Comparison of ENCODE assay signal across 13 mouse cellular contexts in genomic region chr3:58120051-58120450, GRCm38 (mm10).
"Had no signal": no experiment of that assay in that cellular context is flagged by ENCODE, and none has a peak within 500 bp of the region (broad histone marks: within the 10 kb centered on the region; RNA-seq: fewer than 3 reads in every experiment).

No protein-coding gene starts in this region.

- H3K27ac ChIP-seq: midbrain, embryonic 12.5 days; neural tube, embryonic 12.5 days had no signal

- H3K27me3 ChIP-seq: megakaryocyte, embryonic 14.5 days; midbrain, embryonic 12.5 days; neural tube, embryonic 12.5 days had no signal

- H3K36me3 ChIP-seq: midbrain, embryonic 12.5 days; neural tube, embryonic 12.5 days had no signal

- H3K9ac ChIP-seq: lung, embryonic 14.5 days; midbrain, embryonic 12.5 days; neural tube, embryonic 12.5 days had no signal

- DNase-seq: lung, adult 18-20 months; lung, embryonic 14.5 days; lung, postnatal 10 days; lung, postnatal 4 days; midbrain, embryonic 14.5 days; right cerebral cortex, postnatal 14 days; spleen, adult 18-20 months; thymus, adult 18-20 months; thymus, postnatal 14 days; thymus, postnatal 36 days had no signal

- H3K4me2 ChIP-seq: lung, embryonic 14.5 days; midbrain, embryonic 12.5 days; neural tube, embryonic 12.5 days had no signal

- H3K4me3 ChIP-seq: megakaryocyte, embryonic 14.5 days; midbrain, embryonic 12.5 days; neural tube, embryonic 12.5 days had no signal

- H3K9me3 ChIP-seq: megakaryocyte, embryonic 14.5 days; midbrain, embryonic 12.5 days; neural tube, embryonic 12.5 days had no signal

- H3K4me1 ChIP-seq: midbrain, embryonic 12.5 days; neural tube, embryonic 12.5 days had no signal
